Mouse (Mus musculus) brain, embryonic 14.5 days (tissue): Measurements from ENCODE around the gene Plcb1.

Experiments used
- CTCF ChIP-seq: fragments of 200-500 bp; IDR thresholded peaks from 2 replicates; pipeline ENCODE4 v1.5.1; 2012; ENCODE audit warnings: inconsistent platforms, mild to moderate bottlenecking, moderate library complexity, borderline replicate concordance; ENCODE audit not compliant: insufficient read depth, insufficient read length; ENCODE audit errors: extremely low read depth
- POLR2A ChIP-seq: fragments of 200-500 bp; IDR thresholded peaks from 2 replicates; pipeline ENCODE4 v1.6.1; 2012; ENCODE audit warnings: mild to moderate bottlenecking, inconsistent platforms, borderline replicate concordance; ENCODE audit not compliant: poor library complexity, insufficient read depth, insufficient read length, severe bottlenecking; ENCODE audit errors: extremely low read depth

DNA sequence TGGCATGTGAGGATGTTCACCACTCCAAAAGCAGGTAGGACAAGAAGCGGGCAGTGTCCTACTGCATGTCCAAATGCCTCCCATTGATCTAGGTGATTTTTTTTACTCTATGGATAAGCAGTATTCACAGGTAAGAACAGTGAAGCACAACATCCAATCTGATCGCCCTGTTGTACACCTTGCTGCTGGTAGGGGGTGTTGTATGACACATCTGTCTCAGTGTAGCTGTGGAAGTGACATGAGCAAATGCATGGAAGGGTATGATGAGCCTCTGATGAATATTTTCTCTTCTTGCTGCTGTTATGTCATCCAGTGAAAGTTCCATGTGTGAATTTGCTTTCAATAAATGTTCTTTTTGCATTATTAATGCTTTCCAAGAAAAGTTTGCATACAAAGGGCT is 115.7 kb downstream of the Plcb1 start:
- TF ChIP-seq CTCF (no peak), POLR2A (no peak)
